8 mouse cellular contexts compared by ENCODE assay signal in the genomic region with DNA sequence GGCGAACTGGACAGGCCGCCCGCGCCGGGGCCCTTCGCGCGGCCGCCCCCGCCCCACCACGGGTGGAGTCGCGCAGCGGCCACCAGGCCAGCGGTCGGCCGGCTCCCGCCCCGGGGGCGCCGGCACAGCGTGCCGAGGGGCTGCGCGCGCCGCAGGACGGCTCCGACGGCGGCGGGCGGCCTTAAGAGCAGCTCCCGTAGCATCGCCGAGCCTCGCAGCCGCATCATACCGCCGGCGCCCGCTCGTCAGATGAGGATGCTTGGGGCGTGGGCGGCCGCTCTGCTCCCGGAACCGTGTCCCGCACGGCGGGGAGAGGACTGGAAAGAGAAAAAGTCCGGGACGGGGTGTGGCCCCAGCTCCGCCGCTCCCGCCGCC. TPM values are rescaled to one million over a fixed set of nuclear protein-coding genes. Genes with fewer than 3 reads are reported as not detected.
DNase-seq lines count a peak whose midpoint lies in the region; ATAC-seq and TF ChIP-seq lines count a peak whose summit lies in the region.

No protein-coding gene starts in this region.

- no peak for TF ChIP-seq EP300 in heart, adult 2 months (IDR thresholded peaks at IDR 0.05; ENCODE audit: insufficient read depth, low read depth, low read length)

- peak overlapping the region; percentile 79 for H3K4me2 ChIP-seq in liver, embryonic 12.5 days

- DNase-seq in heart, adult 2 months: no peak
- DNase-seq in heart, postnatal 10 days: no peak
- no peak for DNase-seq in thymus, adult 2 months
- no peak for DNase-seq in thymus, postnatal 0 days (ENCODE audit: low spot score)
- DNase-seq in cerebellum, adult 11 months: no peak
- no peak for DNase-seq in embryo, embryonic 10 days (ENCODE audit: low spot score)

- WGBS in heart, adult 2 months: under 1% methylated on average over 55 of the region's 57 CpGs
- WGBS in thymus, adult 2 months: under 1% methylated on average over 57 of the region's 57 CpGs
- WGBS in liver, embryonic 12.5 days (ENCODE audit: insufficient replicate concordance): 2% methylated on average over 49 of the region's 57 CpGs

- peak overlapping the region; percentile 90 for H3K4me3 ChIP-seq in heart, adult 2 months
- H3K4me3 ChIP-seq in thymus, adult 2 months (ENCODE audit: control insufficient read depth, insufficient read depth, low read length): peak overlapping the region; percentile 85
- peak overlapping the region; percentile 90 for H3K4me3 ChIP-seq in liver, embryonic 12.5 days

- no peak for TF ChIP-seq CTCF in heart, adult 2 months (IDR thresholded peaks at IDR 0.05)
- no peak for TF ChIP-seq CTCF in thymus, adult 2 months (IDR thresholded peaks at IDR 0.05; ENCODE audit: borderline replicate concordance, control insufficient read depth, extremely low read depth, insufficient read depth, low read length, poor library complexity)

- peaks cover 15% of the 10 kb centered on the region for H3K36me3 ChIP-seq in heart, adult 2 months (ENCODE audit: control insufficient read depth, insufficient read depth, low read length)
- H3K36me3 ChIP-seq in thymus, adult 2 months (ENCODE audit: control insufficient read depth, insufficient read depth, low read length): no peaks in the 10 kb centered on the region
- H3K36me3 ChIP-seq in liver, embryonic 12.5 days: no peaks in the 10 kb centered on the region

- TF ChIP-seq POLR2A in heart, adult 2 months (IDR thresholded peaks at IDR 0.05; ENCODE audit: insufficient read depth, low read depth, low read length): no peak
- TF ChIP-seq POLR2A in thymus, adult 2 months (IDR thresholded peaks at IDR 0.05; ENCODE audit: control insufficient read depth, extremely low read depth, insufficient read depth, low read length, poor library complexity): no peak

- peaks cover 1% of the 10 kb centered on the region for H3K4me1 ChIP-seq in heart, adult 2 months (ENCODE audit: control insufficient read depth, insufficient read depth, low read length)
- 0 out of 2 replicates have a peak, but pooled peaks cover 5% of the 10 kb centered on the region for H3K4me1 ChIP-seq in thymus, adult 2 months (replicated peaks; ENCODE audit: control insufficient read depth, insufficient read depth, low read length)
- H3K4me1 ChIP-seq in liver, embryonic 12.5 days: peaks cover 26% of the 10 kb centered on the region

- peak overlapping the region; percentile 92 for H3K27ac ChIP-seq in heart, adult 2 months
- peak overlapping the region; percentile 38 for H3K27ac ChIP-seq in thymus, adult 2 months (ENCODE audit: control insufficient read depth, insufficient read depth, low read length)
- H3K27ac ChIP-seq in liver, embryonic 12.5 days: peak overlapping the region; percentile 96

- no peaks in the 10 kb centered on the region for H3K27me3 ChIP-seq in heart, adult 2 months (ENCODE audit: control insufficient read depth, insufficient read depth, low read length)
- no peaks in the 10 kb centered on the region for H3K27me3 ChIP-seq in thymus, adult 2 months (ENCODE audit: control insufficient read depth, insufficient read depth, low read length)
- no peaks in the 10 kb centered on the region for H3K27me3 ChIP-seq in liver, embryonic 12.5 days (replicated peaks)

- peak; percentile 57 for ATAC-seq in liver, embryonic 12.5 days
- no peak; the same call in none of the 2 replicates for ATAC-seq in cerebellum, adult (ENCODE audit: insufficient number of reproducible peaks, low FRiP score, low TSS enrichment)

- intact Hi-C loops in heart, adult 2 months (cut with DNase I): loop anchor here (2.0 kb wide), 1 partner anchor 56 kb away; no protein-coding TSS in a partner anchor
- intact Hi-C loops in heart, postnatal 10 days (cut with DNase I): loop anchor here (5.0 kb wide), 1 partner anchor 85 kb away; no protein-coding TSS in a partner anchor

- H3K79me2 ChIP-seq in heart, adult 2 months (replicated peaks; ENCODE audit: control insufficient read depth, insufficient read depth, low read length): peaks cover 5% of the 10 kb centered on the region; the same call in 1 of the 2 replicates

- no peaks in the 10 kb centered on the region for H3K9me3 ChIP-seq in liver, embryonic 12.5 days (replicated peaks)

- peak overlapping the region; percentile 94 for H3K9ac ChIP-seq in heart, adult 2 months (ENCODE audit: low read depth, low read length)
- H3K9ac ChIP-seq in liver, embryonic 12.5 days: peak overlapping the region; percentile 92

RNA-seq across cellular contexts. Expression of a gene that starts 0.3 kb away (rescaled TPM):
- 10 to 100 TPM; 79.5 to 90.0 TPM for total RNA-seq in heart, adult 2 months (2021)
- 15.7 and 28.8 TPM in 2 replicates for polyA plus RNA-seq in heart, adult 2 months (2012; rRNA removed)
- 100 to 1,000 TPM in 1 of 2 experiments, 10 to 100 TPM in 1; 99.5 to 101 TPM for total RNA-seq in heart, postnatal 10 days (2021)
- polyA plus RNA-seq in thymus, adult 2 months (2012; rRNA removed): 23.5 and 26.0 TPM in 2 replicates
- polyA plus RNA-seq in thymus, postnatal 0 days (2015; fragmentation: Nextera tagmentation; extraction: Ambion mirVana): 30.8 and 38.3 TPM in 2 replicates
- 16.3 and 19.0 TPM in 2 replicates for polyA plus RNA-seq in liver, embryonic 12.5 days (2016; fragmentation: Nextera tagmentation; extraction: Ambion mirVana)

Comparison
In these comparisons a context has a peak if more than half of its experiments do, and no peak if none do; other contexts are left out.
1. H3K27ac ChIP-seq: peak in every context shown above with its lines; median percentile 96 in liver, embryonic 12.5 days; 92 in heart, adult 2 months; 38 in thymus, adult 2 months.